Mouse (Mus musculus): ENCODE data around the gene Gfod2.

Gene Gfod2

DNA sequence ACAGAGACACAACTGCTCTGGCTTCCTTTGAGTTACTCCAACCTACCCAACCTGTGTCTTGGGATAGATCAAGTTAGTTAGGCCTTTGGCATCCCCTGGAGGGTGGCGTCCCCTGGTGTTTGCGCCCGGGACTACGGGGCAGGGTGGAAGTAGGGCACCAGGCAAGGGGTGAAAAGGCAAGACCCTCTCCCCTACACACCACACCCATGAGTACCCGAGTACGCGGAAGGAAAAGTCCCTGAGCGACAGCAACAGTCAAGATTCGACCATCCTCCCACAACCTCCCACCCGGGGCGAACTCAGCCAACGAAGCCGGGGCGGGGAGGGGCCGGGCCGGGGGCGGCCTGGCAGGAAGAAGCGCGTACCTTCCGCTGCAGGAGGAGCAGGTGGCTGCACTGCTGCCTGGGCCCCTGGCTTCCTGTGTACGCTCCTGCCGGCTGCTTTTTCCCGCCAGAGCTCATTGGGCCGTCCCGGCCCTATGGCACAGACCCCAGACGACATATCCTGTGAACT is 72.6 kb downstream of the Gfod2 start, which contains the start of gene Carmil2:
Gene Carmil2 (plus strand): TSS at position 479 of the 513 bp plus-strand sequence.
- DNase-seq (ENCODE audit: low read depth, low spot score): peak; percentile 29

- DNase-seq (ENCODE audit: low read depth, low spot score): no peak
These were observed 73.1 kb downstream of the Gfod2 start for GRCm38 (mm10) chr8:105685325-105685724.

DNA sequence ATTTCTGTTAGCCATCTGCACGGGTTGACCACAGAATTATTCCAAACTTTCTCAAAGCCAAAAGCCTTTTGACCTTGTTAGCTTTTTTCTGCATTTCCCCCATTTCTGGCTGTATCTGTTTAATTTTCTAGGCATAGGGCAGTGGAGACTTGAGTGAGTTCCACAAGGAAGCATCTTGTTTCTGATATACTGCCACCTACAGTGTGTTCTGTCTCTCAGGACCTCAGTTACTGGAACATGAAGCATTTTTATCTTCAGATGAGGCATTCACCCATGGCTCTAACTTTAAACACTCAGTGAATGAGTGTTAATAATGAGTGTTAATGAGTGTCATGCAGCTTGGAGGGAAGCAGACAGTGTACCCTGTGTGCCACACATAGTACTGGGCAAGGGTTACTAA is 80.6 kb downstream of the Gfod2 start:
- no peak for DNase-seq (ENCODE audit: low read depth, low spot score)
